Mouse (Mus musculus) liver, adult 2 months (tissue): ENCODE results near the gene Mbd4.

ENCODE experiments used
- CTCF ChIP-seq: fragments of 200-500 bp; IDR thresholded peaks from 2 replicates; pipeline ENCODE4 v1.5.1; 2011; ENCODE audit warnings: low read depth, low read length, control low read depth
- POLR2A ChIP-seq: fragments of 200-500 bp; IDR thresholded peaks from 2 replicates; pipeline ENCODE4 v1.6.1; 2011; ENCODE audit warnings: low read length, control low read depth; ENCODE audit not compliant: insufficient read depth; ENCODE audit errors: extremely low read depth

- TF ChIP-seq CTCF (no peak), POLR2A (no peak)
Observed at GRCm38 (mm10) chr6:115856361-115856745, 3.2 kb upstream of the Mbd4 start.
